Mouse (Mus musculus): Measurements from ENCODE around the gene Hecw2. TPM values are rescaled to one million over a fixed set of nuclear protein-coding genes. Genes with fewer than 3 reads are reported as not detected.
A peak's percentile ranks its signal among the peaks of the same experiment; 100 is the strongest.

The Hecw2 gene
- 1.7 and 2.2 TPM in 2 replicates for polyA plus RNA-seq (2014; fragmentation: Nextera tagmentation; extraction: Ambion mirVana)

GRCm38 (mm10) chr1:54194954-54195305 lies at the start of gene Hecw2:
TSS of gene Hecw2 (minus strand) at chr1:54195168.
- H3K4me1 ChIP-seq (ENCODE audit: control insufficient read depth, insufficient read depth, low read length), result peaks cover 3% of the 10 kb centered on the region; the same call in 1 of the 2 replicates
- H3K36me3 ChIP-seq (ENCODE audit: control insufficient read depth, insufficient read depth, low read length), result no peaks in the 10 kb centered on the region
- H3K9me3 ChIP-seq (ENCODE audit: control insufficient read depth, low read length), result no peaks in the 10 kb centered on the region
- H3K27ac ChIP-seq (ENCODE audit: low read depth, low read length), result no peak within 1 kb of the TSS
- 1% methylated on average over 31 of the region's 38 CpGs for WGBS
- peak within 1 kb of the TSS; percentile 72 for H3K9ac ChIP-seq (ENCODE audit: low read depth, low read length)
- peak within 1 kb of the TSS; percentile 93 for H3K4me2 ChIP-seq (replicated peaks; ENCODE audit: low read depth, low read length)
- peak; percentile 90 for ATAC-seq (ENCODE audit: low FRiP score, low TSS enrichment)
- peak within 1 kb of the TSS; percentile 75 for H3K4me3 ChIP-seq (ENCODE audit: low read length)
- peaks cover 8% of the 10 kb centered on the region; the same call in 1 of the 2 replicates for H3K27me3 ChIP-seq (ENCODE audit: control insufficient read depth, insufficient read depth, low read length)

GRCm38 (mm10) chr1:54242722-54243121 lies 47.8 kb upstream of the Hecw2 start:
- Histone ChIP-seq H3K9ac (ENCODE audit: low read depth, low read length) (no peak overlapping the region), H3K27me3 (ENCODE audit: control insufficient read depth, insufficient read depth, low read length) (no peaks in the 10 kb centered on the region), H3K4me1 (ENCODE audit: control insufficient read depth, insufficient read depth, low read length) (no peaks in the 10 kb centered on the region), H3K4me2 (replicated peaks; ENCODE audit: low read depth, low read length) (no peak overlapping the region), H3K27ac (ENCODE audit: low read depth, low read length) (no peak overlapping the region), H3K9me3 (ENCODE audit: control insufficient read depth, low read length) (no peaks in the 10 kb centered on the region), H3K4me3 (ENCODE audit: low read length) (no peak overlapping the region), H3K36me3 (ENCODE audit: control insufficient read depth, insufficient read depth, low read length) (no peaks in the 10 kb centered on the region)
- whole genome bisulfite sequencing, result 95% methylated on average over 4 of the region's 4 CpGs
- no peak for ATAC-seq (ENCODE audit: low FRiP score, low TSS enrichment)

GRCm38 (mm10) chr1:54220273-54220672 lies 25.3 kb upstream of the Hecw2 start:
- WGBS, result 89% methylated on average over 3 of the region's 3 CpGs
- ATAC-seq (ENCODE audit: low FRiP score, low TSS enrichment), result no peak
- H3K4me1 ChIP-seq (ENCODE audit: control insufficient read depth, insufficient read depth, low read length), result no peaks in the 10 kb centered on the region
- no peak overlapping the region for H3K27ac ChIP-seq (ENCODE audit: low read depth, low read length)
- no peaks in the 10 kb centered on the region for H3K36me3 ChIP-seq (ENCODE audit: control insufficient read depth, insufficient read depth, low read length)
- H3K9me3 ChIP-seq (ENCODE audit: control insufficient read depth, low read length), result no peaks in the 10 kb centered on the region
- H3K9ac ChIP-seq (ENCODE audit: low read depth, low read length), result no peak overlapping the region
- H3K4me3 ChIP-seq (ENCODE audit: low read length), result no peak overlapping the region
- H3K27me3 ChIP-seq (ENCODE audit: control insufficient read depth, insufficient read depth, low read length), result no peaks in the 10 kb centered on the region
- no peak overlapping the region for H3K4me2 ChIP-seq (replicated peaks; ENCODE audit: low read depth, low read length)

GRCm38 (mm10) chr1:54194183-54194953 lies 600 bp downstream of the Hecw2 start:
- H3K4me1 ChIP-seq (ENCODE audit: control insufficient read depth, insufficient read depth, low read length), result peaks cover 3% of the 10 kb centered on the region; the same call in 1 of the 2 replicates
- H3K27me3 ChIP-seq (ENCODE audit: control insufficient read depth, insufficient read depth, low read length), result peaks cover 8% of the 10 kb centered on the region; the same call in 1 of the 2 replicates
- H3K4me3 ChIP-seq (ENCODE audit: low read length), result peak overlapping the region; percentile 75
- peak overlapping the region; percentile 72 for H3K9ac ChIP-seq (ENCODE audit: low read depth, low read length)
- no peak overlapping the region for H3K27ac ChIP-seq (ENCODE audit: low read depth, low read length)
- no peaks in the 10 kb centered on the region for H3K9me3 ChIP-seq (ENCODE audit: control insufficient read depth, low read length)
- under 1% methylated on average over 61 of the region's 104 CpGs for WGBS
- no peaks in the 10 kb centered on the region for H3K36me3 ChIP-seq (ENCODE audit: control insufficient read depth, insufficient read depth, low read length)
- peak overlapping the region; percentile 93 for H3K4me2 ChIP-seq (replicated peaks; ENCODE audit: low read depth, low read length)
- ATAC-seq (ENCODE audit: low FRiP score, low TSS enrichment), result peak; percentile 90

GRCm38 (mm10) chr1:54193191-54193770 lies 1.7 kb downstream of the Hecw2 start:
- H3K4me2 ChIP-seq (replicated peaks; ENCODE audit: low read depth, low read length), result no peak overlapping the region
- 43% methylated on average over 7 of the region's 7 CpGs for WGBS

GRCm38 (mm10) chr1:54187579-54187978 lies 7.4 kb downstream of the Hecw2 start:
- Histone ChIP-seq H3K27ac (ENCODE audit: low read depth, low read length) (no peak overlapping the region), H3K27me3 (ENCODE audit: control insufficient read depth, insufficient read depth, low read length) (no peaks in the 10 kb centered on the region), H3K4me2 (replicated peaks; ENCODE audit: low read depth, low read length) (no peak overlapping the region), H3K4me1 (ENCODE audit: control insufficient read depth, insufficient read depth, low read length) (no peaks in the 10 kb centered on the region), H3K9ac (ENCODE audit: low read depth, low read length) (no peak overlapping the region), H3K4me3 (ENCODE audit: low read length) (no peak overlapping the region), H3K9me3 (ENCODE audit: control insufficient read depth, low read length) (no peaks in the 10 kb centered on the region), H3K36me3 (ENCODE audit: control insufficient read depth, insufficient read depth, low read length) (no peaks in the 10 kb centered on the region)
- no peak for ATAC-seq (ENCODE audit: low FRiP score, low TSS enrichment)
- 77% methylated on average over 4 of the region's 4 CpGs for WGBS

More at GRCm38 (mm10) chr1:54193191-54193770, 1.7 kb downstream of the Hecw2 start:
- ATAC-seq (ENCODE audit: low FRiP score, low TSS enrichment), result no peak
- Histone ChIP-seq H3K27me3 (ENCODE audit: control insufficient read depth, insufficient read depth, low read length) (peaks cover 8% of the 10 kb centered on the region; the same call in 1 of the 2 replicates), H3K36me3 (ENCODE audit: control insufficient read depth, insufficient read depth, low read length) (no peaks in the 10 kb centered on the region), H3K4me3 (ENCODE audit: low read length) (no peak overlapping the region), H3K27ac (ENCODE audit: low read depth, low read length) (no peak overlapping the region), H3K9ac (ENCODE audit: low read depth, low read length) (no peak overlapping the region), H3K4me1 (ENCODE audit: control insufficient read depth, insufficient read depth, low read length) (peaks cover 3% of the 10 kb centered on the region; the same call in 1 of the 2 replicates), H3K9me3 (ENCODE audit: control insufficient read depth, low read length) (no peaks in the 10 kb centered on the region)

- no peaks in the 10 kb centered on the region for H3K36me3 ChIP-seq (ENCODE audit: control insufficient read depth, insufficient read depth, low read length)
- no peak for ATAC-seq (ENCODE audit: low FRiP score, low TSS enrichment)
- no peak overlapping the region for H3K9ac ChIP-seq (ENCODE audit: low read depth, low read length)
- H3K4me1 ChIP-seq (ENCODE audit: control insufficient read depth, insufficient read depth, low read length), result no peaks in the 10 kb centered on the region
- H3K27me3 ChIP-seq (ENCODE audit: control insufficient read depth, insufficient read depth, low read length), result no peaks in the 10 kb centered on the region
- no peak overlapping the region for H3K27ac ChIP-seq (ENCODE audit: low read depth, low read length)
- H3K9me3 ChIP-seq (ENCODE audit: control insufficient read depth, low read length), result no peaks in the 10 kb centered on the region
- no peak overlapping the region for H3K4me2 ChIP-seq (replicated peaks; ENCODE audit: low read depth, low read length)
- 49% methylated on average over 3 of the region's 3 CpGs for WGBS
- H3K4me3 ChIP-seq (ENCODE audit: low read length), result no peak overlapping the region
Observed at GRCm38 (mm10) chr1:54186347-54186746, 8.6 kb downstream of the Hecw2 start.

GRCm38 (mm10) chr1:54180663-54181062 lies 14.3 kb downstream of the Hecw2 start:
- no peak overlapping the region for H3K4me2 ChIP-seq (replicated peaks; ENCODE audit: low read depth, low read length)
- no peaks in the 10 kb centered on the region for H3K36me3 ChIP-seq (ENCODE audit: control insufficient read depth, insufficient read depth, low read length)
- no peaks in the 10 kb centered on the region for H3K9me3 ChIP-seq (ENCODE audit: control insufficient read depth, low read length)
- no peak overlapping the region for H3K27ac ChIP-seq (ENCODE audit: low read depth, low read length)
- H3K27me3 ChIP-seq (ENCODE audit: control insufficient read depth, insufficient read depth, low read length), result no peaks in the 10 kb centered on the region
- H3K4me1 ChIP-seq (ENCODE audit: control insufficient read depth, insufficient read depth, low read length), result no peaks in the 10 kb centered on the region
- 63% methylated on average over 1 of the region's 2 CpGs for WGBS
- H3K9ac ChIP-seq (ENCODE audit: low read depth, low read length), result no peak overlapping the region
- no peak for ATAC-seq (ENCODE audit: low FRiP score, low TSS enrichment)
- no peak overlapping the region for H3K4me3 ChIP-seq (ENCODE audit: low read length)

GRCm38 (mm10) chr1:54179179-54179578 lies 15.8 kb downstream of the Hecw2 start:
- no peak for ATAC-seq (ENCODE audit: low FRiP score, low TSS enrichment)
- no peaks in the 10 kb centered on the region for H3K36me3 ChIP-seq (ENCODE audit: control insufficient read depth, insufficient read depth, low read length)
- no peak overlapping the region for H3K4me3 ChIP-seq (ENCODE audit: low read length)
- 85% methylated on average over 7 of the region's 7 CpGs for WGBS
- no peak overlapping the region for H3K27ac ChIP-seq (ENCODE audit: low read depth, low read length)
- H3K4me2 ChIP-seq (replicated peaks; ENCODE audit: low read depth, low read length), result no peak overlapping the region
- no peak overlapping the region for H3K9ac ChIP-seq (ENCODE audit: low read depth, low read length)
- no peaks in the 10 kb centered on the region for H3K27me3 ChIP-seq (ENCODE audit: control insufficient read depth, insufficient read depth, low read length)
- H3K4me1 ChIP-seq (ENCODE audit: control insufficient read depth, insufficient read depth, low read length), result no peaks in the 10 kb centered on the region
- no peaks in the 10 kb centered on the region for H3K9me3 ChIP-seq (ENCODE audit: control insufficient read depth, low read length)
